Mouse (Mus musculus): Measurements from ENCODE around the gene Lama5.

Gene Lama5

GRCm38 (mm10) chr2:180254436-180255209, 29.0 kb upstream of the Lama5 start:
- no peak for DNase-seq

DNA sequence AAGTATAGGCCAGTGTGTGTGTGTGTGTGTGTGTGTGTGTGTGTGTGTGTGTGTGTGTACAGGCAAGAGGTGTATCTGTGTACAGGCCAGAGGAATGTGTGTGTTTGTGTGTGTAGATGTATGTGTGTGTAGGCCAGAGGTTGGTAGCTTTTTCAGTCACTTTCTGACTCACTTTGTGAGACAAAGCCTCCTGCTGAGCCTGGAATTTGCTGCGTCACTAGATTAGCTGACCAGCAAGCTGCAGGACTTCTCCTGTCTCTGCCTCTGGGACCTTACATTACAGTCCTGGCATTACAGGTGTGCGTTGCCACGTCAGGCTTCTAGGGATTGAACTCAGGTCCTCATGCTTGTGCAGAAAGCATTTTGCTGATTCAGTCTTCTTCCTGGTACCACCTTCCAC, 26.2 kb upstream of the Lama5 start:
- no peak for DNase-seq

DNA sequence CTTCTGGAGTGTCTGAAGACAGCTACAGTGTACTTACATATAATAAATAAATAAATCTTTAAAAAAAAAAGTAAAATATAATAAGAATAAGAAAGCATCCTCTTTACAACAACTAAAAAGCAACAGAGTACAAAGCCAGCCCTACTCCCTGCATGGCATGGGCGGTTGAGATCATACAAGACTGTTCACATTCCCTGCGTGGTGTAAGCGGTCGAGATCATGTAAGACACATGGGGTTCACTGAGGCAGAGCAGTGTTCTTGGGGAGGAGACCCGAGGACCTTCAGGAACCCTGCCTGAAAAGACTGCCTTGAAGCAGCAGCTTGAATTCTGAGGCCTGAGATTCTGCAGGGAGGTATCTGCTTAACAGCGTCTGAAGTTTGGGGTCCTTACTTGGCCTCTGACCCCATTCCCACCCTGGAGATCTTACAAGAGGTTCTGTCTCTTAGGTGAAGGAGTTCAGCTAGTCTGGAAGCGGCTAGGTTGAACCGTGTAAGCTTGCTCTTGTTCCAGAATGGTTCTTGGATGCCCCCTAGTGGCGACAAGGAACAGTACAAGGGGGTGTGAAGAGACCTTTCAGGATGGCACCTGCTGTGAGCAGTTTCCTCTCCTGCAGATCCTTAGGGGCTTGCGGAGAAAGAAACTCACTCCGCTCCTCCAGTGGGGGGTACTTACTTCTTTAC, 25.4 kb upstream of the Lama5 start:
- DNase-seq = peak; percentile 71

- no peak for DNase-seq
Measured at GRCm38 (mm10) chr2:180248947-180249660, 23.4 kb upstream of the Lama5 start.

DNA sequence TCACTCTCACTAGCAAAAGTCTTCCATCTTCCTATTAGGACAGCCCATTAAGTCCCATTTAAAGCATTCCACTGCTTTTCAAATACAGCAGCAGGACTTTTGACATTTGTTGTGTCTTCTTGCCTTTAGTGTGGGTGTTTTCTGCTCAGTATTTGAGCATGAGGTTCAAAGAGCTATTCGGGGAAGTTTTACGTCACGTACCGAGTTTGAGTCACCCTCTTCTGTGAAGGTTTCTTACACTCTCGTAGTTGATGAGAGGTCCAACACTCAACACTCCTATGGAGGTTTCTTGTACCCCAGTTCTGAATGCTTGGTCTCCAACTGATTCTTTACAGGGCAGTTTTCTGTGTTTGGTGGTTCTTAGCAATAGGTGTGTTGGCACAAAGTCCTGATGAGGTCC, 22.3 kb upstream of the Lama5 start:
- no peak for DNase-seq

DNA sequence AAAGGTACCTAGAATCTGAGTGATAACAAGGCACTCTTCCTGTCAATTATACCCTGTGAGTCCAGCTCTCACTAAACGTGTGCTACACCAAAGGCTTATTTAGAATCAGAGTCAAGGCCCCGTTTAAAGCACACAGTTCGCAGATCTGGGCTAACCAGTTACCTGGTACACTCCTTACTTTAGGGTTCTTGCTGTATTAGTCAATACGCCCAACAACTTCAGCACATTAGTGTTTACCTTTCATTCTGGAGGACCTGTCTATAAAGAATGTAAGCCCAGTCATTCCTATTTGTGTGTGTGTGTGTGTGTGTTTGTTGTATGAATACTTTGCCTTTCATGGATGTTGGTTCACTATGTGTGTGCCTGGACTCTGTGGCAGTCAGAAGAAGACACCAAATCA, 17.4 kb upstream of the Lama5 start:
- no peak for DNase-seq

GRCm38 (mm10) chr2:180238591-180238990, 12.9 kb upstream of the Lama5 start:
- DNase-seq = no peak

DNA sequence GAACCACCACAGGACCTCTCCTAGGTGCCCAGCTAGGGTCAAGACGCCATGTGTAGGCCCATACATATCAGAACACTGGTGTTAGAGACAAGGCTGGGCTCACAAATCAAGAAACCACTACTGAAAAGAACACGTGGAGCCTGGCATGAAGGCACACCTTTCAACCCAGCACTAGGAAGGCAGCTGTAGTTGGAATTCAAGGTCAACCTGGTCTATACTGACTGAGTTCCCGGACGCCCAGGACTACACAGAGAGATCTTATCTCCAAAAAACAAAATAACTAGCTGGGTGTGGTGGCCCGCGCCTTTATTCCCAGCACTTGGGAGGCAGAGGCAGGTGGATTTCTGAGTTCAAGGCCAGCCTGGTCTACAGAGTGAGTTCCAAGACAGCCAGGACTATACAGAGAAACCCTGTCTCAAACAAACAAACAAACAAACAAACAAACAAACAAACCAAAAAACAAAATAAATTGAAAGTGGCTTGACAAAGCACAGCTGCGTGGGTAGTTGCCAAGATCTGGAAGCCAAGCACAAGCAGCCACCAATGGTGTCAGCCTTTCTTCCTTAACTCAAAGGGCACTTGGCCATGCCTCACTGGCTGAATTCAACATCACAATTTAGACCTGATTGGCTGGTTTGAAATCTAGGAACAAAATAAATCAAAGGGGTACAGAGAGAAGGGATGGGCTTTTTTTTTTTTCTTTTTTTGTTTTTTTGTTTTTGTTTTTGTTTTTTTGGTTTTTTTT, 12.1 kb upstream of the Lama5 start:
- no peak for DNase-seq

DNA sequence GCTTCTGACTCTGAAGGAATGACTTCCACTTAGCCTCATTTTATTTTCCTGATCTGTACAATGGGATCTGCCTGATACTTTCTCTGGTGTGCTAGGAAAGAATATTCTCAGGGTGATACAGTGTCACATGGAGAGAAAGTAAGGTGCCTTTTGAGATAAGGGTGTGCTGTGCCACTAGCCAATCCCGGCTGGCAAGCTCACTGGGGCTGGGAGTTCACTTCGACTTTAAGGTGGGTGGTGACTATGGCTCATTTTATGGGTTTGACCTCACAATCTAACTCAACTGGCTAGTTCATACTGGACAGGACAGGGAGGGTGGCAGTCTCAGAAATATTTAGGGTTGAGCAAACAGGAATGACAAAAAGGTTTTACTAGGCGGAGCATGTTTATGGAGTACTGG, 11.3 kb upstream of the Lama5 start:
- no peak for DNase-seq

DNA sequence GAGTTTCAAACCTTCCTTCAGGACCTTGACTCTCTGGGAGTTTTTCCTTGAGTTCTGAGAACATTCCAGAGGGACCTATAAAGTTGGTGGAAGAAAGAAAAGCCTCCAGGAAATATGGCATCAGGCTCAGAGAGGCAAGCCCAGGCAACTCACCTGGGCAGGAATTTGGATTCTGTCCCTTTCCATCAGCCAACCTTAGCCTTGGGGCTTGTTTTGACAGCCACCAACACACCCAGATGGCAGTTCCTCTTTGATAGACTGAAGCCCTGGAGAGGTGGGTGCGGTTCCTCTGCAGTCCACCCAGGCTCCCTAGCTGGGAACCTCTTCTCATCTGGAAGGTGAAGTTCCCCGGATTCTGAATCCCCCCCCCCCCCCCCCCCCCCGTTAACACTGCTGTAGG, 10.8 kb upstream of the Lama5 start:
- no peak for DNase-seq

GRCm38 (mm10) chr2:180235788-180236187, 10.1 kb upstream of the Lama5 start:
- DNase-seq = no peak

- DNase-seq = no peak
Measured at GRCm38 (mm10) chr2:180234980-180235379, 9.3 kb upstream of the Lama5 start.

DNA sequence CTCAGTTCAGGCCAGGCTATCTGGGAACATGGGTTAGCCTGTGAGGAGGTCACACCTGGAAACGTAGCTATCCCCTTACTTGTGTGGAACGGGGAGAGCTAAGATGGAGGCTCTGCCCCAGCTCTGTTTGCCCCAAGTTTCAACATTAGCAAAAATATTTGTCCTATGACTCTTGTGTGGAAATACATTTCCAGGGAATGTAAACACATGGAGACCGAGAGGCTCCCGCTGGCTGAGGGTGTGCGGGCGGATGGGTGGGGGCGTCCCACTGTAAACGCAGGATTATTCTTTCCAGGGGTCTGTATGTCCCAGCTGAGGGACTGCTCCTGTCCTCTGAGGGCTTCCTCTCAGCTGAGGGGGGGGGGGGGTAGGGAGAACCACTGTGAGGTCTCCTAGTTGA, 8.7 kb upstream of the Lama5 start:
- no peak for DNase-seq

DNA sequence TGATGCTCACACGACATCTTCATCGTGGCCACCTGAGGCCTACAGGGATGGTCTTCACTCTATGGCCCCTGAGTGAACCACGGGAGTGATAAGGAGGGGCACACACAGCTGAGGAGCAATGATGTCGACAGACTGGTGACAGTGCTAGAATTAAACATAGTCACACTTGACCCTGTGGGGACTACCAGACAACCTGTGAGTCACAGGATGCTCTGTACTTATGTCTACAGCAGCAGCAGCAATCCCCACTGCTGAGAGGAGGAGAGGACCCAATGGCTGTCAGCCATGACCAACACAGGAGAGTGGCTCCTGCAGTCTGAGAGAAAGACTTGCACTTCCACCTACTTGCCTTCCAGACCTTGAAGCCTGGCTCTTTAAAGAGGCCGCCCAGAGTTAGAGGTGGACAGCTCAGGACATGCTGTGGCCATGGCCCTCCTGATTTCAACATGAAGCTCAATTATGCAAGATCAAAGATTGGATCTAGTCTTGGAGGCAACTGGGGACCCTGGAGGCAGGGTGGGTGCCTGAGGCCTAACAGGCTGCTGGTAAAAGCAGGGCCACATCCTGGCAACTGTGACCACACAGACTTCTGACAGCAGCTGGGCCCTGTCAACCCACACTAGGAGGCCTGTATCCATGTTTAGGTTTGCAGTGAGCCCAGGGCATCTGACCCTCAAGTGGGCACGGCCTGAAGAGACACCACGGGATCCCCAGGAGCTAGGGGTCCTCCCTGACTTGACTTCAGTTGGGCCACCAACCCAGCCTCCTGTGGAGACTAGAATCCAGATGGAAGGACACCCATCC, 7.6 kb upstream of the Lama5 start:
- DNase-seq = no peak

GRCm38 (mm10) chr2:180230482-180230881, 4.8 kb upstream of the Lama5 start:
- DNase-seq = no peak

DNA sequence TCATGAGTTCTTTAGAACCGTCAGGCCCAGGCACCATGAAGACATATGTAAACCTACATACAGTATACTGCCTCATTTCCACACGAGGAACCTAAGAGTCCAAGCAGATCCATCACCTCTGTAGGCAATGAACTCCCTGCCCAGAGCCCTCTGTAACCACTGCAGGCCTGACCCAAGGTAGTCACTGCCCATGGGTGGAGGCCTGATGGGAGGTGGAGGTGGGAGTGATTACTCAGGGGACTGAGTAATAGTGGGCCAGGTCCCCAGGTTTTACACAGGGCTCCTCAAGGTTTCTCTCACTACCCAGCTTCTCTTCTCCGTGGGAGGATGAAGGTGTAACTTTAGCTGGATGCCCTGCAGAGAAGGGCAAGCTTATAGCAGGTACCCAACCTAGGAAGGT, 3.5 kb upstream of the Lama5 start:
- DNase-seq = no peak

- DNase-seq = no peak
Measured at GRCm38 (mm10) chr2:180228592-180228991, 2.9 kb upstream of the Lama5 start.

GRCm38 (mm10) chr2:180228060-180228458, 2.4 kb upstream of the Lama5 start:
- DNase-seq = no peak

- no peak for DNase-seq
Measured at GRCm38 (mm10) chr2:180227262-180228059, 1.8 kb upstream of the Lama5 start.

DNA sequence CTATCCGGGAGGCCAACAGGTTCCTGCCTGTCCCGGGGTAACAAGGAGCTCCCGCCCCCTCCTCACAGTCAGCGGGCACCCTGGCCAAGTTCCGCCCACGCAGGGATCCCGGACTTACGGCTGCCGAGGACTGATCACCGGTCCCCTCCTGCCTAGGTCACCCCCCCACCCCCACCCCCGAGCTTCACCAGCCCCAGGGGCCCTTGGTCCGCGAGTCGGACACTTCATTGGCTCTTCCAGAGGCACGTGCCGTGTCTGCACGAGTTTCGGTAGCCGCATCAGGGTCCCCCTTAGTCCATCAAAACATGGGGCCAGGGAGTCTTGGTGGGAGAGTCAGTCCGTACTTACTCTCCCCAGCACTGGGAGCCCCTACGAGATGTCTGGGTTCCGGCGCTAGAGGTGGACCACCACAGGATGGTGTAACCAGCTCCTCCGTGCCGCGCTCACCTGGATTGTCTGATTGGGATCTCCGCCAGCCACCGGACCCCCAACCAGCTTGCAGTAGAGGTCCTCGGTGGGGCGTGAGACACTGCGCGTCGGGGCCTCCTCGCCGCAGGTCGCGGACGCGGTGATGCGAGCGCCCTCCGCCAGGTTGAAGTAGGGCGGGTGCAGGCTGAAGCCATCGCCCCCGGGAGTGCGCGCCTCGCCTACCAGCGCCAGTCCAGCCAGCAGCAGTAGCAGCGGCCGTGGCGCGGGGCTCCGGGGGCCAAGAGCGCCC, 456 bp downstream of the Lama5 start:
- DNase-seq = no peak

DNA sequence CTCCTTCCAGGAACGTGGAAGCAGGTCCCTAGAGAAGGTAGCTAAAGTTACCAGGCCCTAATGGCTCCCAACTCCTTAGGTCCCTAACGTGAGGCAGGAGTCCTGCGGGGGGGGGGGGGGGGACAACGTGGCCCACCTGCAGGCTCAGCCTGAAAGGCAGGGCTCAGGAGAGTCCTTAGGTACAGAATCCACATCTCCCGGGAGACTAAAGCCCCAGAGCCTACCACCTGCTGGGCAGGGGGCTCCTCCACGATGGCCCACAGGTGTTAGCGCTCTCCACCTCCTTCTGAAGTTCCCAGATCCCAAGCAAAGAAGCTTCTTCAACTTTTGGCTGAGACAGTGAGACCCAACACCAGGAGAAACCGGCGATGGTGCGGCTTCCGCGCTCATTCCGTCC, 1.0 kb downstream of the Lama5 start:
- no peak for DNase-seq

All from right cerebral cortex, postnatal 25 days (tissue).